Mouse (Mus musculus) gonadal fat pad, adult 2 months (tissue): ENCODE results near the gene Ptges3l. TPM values are rescaled to one million over a fixed set of nuclear protein-coding genes. Genes with fewer than 3 reads are reported as not detected.
"Not testable (repeated sequence)": the region's sequence is repeated elsewhere in the genome, so short reads cannot be mapped to it uniquely, and the experiment has no call there.

ENCODE experiments used
- DNase-seq: peaks from one replicate; pipeline ENCODE4 v3.0.0-alpha.2; 2012; ENCODE audit warnings: low read depth
- polyA plus RNA-seq: library from polyadenylated mRNA; depleted of rRNA; stranded (reverse); fragments of >200 nt; gene quantifications from 2 replicates; pipeline ENCODE4 v1.2.3, GENCODE M21; 2012; rRNA removed

The Ptges3l gene
- polyA plus RNA-seq, result 12.3 and 15.3 TPM in 2 replicates

DNA sequence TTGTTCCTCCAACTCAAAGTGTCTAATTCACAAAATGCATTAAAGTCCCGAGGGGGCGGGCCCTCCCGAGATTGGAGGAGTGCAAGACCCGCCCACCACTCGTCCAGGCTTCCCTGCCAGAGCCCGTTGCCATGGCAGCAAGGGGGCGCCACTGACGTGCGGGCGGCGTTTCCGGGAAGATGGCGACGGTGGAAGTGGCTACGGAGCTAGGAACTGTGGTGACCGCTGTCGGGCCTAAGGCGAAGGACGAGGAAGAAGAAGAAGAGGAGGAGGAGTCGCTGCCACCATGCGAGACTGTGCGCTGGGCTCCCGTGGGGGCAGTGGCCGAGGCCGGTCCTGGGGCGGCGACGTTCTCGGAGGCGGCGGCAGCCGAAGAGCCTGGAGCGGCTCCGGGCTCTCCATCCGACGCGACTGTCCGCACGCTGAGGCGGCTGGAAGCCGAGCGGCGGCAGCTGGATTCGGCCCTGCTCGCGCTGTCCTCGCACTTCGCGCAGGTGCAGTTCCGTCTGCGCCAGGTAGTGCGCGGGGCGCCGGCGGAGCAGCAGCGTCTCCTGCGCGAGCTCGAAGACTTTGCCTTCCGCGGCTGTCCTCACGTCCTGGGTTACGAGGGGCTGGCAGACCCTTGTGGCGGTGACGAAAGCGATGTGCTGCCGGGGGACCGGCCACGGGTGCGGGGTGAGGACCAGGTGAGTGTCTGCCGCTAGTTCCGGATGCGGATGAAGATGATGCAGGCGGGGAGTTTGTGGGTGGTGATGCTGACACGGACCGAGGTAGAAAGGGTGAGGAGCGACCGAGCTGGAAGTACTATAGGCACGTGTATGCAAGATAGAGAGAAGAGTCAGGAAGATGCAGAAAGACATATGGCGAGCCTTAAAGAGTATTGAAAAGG, at the start of gene Ptges3l, which contains the start of gene Rundc1:
TSS of gene Ptges3l (minus strand) at position 409 of the 889 bp plus-strand sequence.
TSS of gene Rundc1 (plus strand) at position 161 of the 889 bp plus-strand sequence.
- no peak for DNase-seq

DNA sequence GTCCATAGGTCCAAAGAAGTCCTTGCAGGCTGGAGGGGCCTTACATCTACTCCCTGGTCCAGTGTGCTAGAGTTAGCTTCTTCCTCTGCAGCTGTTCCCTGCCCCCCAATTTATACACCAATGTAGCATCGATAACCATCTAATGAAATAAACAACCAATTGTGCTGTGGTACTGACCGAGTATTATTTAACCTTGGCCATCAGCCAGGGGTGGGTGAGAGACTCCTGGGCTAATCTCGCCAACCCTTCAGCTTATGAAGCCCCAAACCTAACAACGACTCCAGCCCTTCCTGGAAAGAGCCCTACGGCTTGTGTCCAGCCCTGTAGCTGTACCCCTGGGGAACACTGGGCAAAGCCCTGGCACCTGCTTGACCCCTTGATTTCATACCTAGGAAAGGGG, 49.2 kb upstream of the Ptges3l start:
- DNase-seq, result no peak

DNA sequence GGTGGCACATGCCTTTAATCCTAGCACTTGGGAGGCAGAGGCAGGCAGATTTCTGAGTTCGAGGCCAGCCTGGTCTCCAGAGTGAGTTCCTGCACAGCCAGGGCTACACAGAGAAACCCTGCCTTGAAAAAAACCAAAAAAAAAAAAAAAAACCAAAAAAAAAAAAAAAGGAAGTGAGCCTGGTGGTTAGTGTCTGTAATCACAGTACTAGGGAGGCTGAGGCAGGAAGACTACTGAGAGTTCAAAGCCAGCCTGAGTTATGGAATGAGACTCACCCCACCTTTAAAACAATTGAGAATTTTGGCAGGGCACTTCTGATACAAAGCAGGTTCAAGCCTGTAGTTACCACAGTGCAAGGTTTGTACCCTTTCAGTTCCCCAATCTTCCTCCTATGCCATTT, 48.6 kb upstream of the Ptges3l start:
- not testable (repeated sequence) for DNase-seq

DNA sequence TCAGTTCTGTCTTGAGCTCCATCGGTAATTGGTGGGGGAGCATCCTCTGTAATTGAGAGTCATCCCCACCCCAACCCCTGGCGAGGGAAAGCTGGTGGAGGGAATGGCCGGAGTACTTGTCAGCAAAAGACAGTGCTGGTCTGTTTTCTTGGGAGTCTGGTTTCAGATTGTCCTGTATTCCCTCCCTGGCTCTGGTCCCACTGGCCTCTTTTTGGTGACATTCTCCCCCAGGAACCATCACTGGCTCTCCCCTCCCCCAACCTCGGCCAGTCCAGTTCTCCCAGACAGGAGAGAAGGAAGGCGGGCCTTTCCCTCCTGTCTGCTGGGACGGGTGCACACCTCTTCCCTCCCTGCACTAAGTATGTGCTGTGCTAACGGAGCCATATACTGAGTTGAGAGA, 47.2 kb upstream of the Ptges3l start:
- DNase-seq, result no peak

DNA sequence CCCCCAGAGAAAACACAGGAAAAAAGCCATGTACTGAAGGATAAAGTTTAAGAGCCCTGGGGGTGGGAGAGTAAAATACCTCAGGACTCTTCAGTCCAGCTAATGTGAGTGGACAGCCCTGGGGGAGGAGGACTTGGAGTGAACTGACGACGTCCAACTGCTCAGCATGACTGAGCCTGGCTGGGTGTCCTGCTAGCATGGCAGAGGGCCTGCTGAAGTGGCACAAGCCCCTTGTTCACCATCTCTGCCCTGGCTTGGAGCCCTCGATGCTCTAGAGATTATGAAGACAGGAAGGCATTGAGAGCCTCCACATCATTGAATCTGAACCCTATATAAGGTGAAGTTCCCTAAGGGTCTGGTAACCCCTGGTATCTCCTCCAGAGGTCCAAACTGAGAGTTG, 46.8 kb upstream of the Ptges3l start:
- DNase-seq, result no peak

DNA sequence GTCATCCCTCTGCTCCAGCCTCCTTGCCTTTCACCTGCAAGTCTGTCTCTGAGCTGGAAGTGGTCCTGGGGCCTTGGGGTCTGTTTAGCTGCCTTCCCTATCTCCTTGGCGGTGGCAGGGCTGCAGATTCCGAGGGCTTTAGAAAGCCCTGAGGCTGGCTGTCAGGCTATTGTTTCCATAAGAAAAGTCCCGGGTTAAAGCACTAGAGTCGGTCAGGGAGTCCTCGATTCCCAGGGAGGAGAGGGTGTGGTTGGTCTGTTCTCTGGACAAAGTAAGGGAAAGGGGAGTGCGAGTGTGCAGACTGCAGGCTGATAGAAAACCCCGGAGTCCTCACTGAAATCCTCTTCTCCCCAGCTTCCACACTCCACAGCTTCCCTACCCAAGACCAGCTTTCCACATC, 45.1 kb upstream of the Ptges3l start:
- no peak for DNase-seq

DNA sequence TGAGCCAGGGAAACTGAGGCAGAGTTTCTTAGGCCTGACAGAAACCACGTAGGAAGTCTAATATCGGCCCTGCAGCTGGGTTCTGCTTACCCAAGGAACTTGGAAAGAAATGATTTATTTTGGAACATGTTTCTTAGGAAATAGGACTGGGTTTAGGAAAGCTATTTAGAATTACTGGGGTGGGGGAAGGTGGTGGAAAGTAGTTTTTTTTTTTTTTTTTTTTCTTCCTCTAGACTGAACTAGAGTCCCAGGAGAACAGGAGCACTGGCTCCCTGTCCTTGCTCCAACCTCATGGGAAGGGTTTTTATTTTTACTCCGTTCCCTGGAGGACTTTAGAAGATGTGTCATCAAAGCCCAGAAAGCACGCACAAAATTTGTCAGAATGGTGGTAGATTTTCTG, 44.0 kb upstream of the Ptges3l start:
- no peak for DNase-seq

DNA sequence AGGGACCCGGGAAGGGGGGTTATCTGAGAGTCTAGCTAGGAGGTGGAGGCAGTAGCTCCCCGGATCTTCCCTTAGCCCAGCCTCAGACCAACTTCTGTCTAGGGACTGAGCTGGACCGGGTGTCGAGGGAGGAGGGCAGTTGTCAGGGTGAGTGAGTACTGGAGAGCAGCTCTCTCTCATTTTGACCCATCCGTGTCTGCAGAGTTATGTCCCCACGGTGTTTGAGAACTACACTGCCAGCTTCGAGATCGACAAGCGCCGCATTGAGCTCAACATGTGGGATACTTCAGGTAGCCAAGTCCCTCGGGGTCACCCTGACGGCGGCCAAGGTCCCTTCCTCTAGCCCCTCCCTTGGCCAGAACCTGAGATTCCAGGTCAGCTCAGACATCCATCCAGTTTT, 43.6 kb upstream of the Ptges3l start:
- DNase-seq, result no peak

DNA sequence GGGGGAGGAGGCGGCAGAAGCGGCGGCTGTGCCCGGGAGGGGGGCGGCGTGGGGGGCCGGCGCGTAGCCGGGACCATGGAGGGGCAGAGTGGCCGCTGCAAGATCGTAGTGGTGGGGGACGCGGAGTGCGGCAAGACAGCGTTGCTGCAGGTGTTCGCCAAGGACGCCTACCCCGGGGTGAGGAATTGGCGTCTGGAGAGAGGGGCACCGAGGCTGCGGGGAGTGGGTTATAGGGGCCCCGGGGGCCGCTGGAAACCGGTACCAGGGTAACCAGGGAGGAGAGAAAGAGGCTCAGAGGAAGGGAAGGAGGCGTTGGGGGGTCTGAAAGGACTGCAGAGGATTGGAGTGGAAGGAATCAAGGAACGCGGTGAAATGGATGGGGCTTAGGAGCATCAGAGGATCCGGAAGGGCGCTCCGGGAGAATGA, 43.1 kb upstream of the Ptges3l start:
- DNase-seq, result no peak

DNA sequence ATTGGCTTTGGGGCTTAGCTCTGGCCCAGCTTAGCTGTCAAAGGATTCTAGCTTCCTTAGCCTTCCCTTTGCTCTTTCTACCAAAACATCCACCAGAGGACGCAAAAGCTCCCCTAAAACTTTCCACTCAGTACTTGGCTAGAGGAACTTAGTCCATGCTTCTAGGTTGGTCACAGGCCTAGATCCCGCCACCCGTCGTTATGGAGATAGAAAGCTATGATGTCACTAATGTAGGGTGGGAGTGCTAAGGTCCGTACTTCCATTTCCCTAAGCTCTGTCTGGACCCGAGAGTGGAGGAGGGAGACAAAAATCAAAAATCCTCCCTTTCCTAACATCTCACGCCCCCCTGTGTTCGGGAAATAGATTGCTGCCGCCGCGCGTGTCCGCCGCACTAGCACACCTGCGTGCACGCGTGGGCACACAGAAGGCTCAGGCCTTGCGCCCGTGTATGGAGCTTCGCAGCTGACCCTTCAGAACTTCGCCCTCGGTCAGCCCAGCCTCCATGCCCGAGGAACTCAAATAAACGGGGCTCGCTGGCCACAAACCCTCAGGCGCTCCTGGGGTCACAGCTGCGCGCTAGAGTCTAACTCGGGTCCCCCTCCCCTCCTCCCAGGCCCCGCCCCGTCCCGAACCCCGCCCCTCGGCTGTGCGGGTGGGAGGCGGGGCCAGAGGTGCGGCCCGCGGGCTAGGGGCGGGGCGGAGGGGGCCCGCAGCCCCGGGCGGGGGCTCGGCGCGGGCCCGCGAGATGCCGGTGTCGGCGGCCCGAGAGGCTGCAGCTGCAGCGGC, 42.5 kb upstream of the Ptges3l start:
- DNase-seq, result no peak

DNA sequence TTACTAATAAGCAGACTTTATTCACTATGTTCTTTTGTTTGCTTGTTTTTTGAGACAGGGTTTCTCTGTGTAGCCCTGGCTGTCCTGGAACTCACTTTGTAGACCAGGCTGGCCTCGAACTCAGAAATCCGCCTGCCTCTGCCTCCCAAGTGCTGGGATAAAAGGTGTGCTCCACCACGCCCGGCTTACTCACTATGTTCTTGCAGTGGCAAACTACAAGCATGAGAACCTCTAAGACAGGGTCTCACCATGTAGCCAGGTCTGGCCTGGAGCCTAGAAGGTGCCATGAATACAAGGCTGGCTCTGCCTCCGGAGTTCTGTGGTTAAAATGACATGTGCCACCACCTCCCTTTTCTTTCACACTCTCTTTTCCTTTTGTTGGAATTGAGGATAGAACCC, 41.4 kb upstream of the Ptges3l start:
- not testable (repeated sequence) for DNase-seq

DNA sequence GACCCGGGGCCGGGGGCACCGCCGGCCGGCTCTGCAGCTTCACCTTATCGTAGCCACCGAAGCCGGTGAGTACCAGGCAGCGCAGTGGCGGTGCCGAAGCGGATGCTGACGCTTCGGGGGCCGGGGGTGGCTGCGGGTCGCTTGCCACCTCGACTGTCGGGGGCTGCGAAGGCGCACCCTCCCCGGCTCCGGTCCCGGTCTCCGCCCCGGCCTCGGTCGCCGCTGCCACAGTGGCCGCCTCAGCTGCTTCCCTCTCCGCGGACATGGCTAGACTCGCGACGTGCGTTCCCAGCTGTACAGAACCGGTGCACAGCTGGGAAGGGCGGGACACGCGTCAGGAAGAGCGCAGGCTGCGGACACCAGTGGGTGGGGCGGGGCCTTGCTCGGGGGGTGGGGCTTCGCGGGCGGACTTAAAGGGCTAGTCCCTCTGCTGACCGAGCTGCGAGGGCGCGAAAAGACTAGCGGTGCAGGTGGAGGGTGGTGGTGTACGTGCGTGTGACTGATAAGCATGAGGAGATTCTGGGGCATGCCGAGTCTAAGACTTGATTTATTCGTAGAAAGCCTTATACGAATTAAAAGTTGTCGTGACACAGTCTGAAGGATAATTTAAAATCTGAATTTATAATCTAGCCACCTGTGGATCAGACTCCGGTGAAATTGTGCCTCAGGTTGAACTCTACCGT, 40.9 kb upstream of the Ptges3l start, which contains the start of gene Vat1:
TSS of gene Vat1 (minus strand) at position 362 of the 683 bp plus-strand sequence.
- no peak for DNase-seq

DNA sequence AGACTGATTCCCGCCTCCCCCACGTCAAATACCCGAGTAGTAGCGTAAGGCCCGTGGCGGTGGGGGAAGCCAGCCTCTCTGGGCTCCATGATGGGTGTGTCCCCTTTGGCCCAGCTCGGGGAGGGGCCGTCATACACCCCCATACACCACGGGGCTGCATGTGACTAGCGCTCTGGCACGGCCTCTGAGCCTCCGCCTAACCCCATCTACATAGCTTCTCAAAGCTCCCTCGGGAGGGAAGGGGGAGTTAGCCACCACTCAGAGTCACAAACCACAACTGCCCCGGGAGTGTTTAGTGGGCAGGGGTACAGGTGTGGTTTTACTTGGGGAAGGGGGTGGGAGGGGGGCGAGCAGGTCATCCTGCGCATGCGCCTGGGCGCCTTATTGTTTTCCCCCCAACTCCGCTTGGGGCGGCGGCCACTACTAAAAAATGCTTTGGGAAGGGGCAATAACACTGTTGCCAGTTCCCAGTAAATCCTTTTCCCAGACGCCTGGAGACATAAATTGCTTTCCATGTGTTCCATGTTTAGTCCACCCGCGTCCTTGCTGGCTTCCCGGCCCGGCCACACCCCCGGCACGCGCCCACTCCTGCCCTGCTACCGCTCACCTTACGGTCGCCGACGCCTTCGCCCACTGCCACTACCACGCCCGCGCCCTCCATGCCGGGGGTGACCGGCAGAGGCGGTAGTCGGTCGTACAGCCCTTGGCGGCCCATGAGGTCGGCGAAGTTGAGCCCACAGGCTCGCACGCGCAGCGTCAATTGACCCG, 40.2 kb upstream of the Ptges3l start:
- no peak for DNase-seq

DNA sequence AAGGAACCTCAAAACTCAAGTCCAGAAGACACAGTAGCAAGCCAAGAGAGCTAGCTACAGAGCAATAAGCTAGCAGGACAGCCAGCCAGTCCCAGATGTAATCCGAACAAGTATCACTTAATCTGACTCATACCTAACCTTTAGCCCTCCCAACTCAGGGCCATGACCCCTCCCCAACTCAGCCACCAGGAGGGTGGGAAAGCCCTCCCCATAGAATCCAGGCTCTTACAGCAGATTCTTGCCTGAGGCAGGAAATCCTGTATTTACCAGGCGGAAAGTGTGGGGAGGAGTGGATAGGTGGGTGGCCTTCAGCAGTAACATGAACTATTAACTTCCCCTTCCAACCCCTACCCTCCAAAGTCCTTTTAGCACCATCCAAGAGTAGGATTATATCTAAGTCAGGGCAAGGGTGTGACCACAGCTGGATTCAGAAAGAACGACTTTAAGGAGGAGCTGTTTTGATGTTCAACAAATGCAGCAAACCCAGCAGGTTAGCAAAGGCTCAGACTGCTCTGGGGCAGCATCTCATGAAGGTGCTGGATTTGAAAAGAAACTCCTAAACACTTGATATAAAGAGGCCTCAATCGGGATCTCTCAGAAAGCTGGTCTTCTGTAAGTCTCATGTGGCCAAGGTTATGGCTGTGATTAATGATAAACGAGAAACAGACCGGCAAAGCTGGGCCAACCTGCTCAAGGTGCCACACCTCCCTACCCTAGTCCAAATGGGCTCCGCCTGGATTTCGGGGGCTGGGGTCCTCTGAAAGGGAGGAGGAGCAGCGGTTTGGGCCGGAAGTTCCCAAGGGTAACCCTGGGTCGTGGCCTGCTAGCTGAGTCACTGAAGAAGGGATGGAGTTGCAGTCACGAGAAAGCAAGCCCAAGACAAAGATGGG, 39.3 kb upstream of the Ptges3l start, which contains the start of gene Rnd2:
TSS of gene Rnd2 (plus strand) at position 789 of the 890 bp plus-strand sequence.
- DNase-seq, result no peak

DNA sequence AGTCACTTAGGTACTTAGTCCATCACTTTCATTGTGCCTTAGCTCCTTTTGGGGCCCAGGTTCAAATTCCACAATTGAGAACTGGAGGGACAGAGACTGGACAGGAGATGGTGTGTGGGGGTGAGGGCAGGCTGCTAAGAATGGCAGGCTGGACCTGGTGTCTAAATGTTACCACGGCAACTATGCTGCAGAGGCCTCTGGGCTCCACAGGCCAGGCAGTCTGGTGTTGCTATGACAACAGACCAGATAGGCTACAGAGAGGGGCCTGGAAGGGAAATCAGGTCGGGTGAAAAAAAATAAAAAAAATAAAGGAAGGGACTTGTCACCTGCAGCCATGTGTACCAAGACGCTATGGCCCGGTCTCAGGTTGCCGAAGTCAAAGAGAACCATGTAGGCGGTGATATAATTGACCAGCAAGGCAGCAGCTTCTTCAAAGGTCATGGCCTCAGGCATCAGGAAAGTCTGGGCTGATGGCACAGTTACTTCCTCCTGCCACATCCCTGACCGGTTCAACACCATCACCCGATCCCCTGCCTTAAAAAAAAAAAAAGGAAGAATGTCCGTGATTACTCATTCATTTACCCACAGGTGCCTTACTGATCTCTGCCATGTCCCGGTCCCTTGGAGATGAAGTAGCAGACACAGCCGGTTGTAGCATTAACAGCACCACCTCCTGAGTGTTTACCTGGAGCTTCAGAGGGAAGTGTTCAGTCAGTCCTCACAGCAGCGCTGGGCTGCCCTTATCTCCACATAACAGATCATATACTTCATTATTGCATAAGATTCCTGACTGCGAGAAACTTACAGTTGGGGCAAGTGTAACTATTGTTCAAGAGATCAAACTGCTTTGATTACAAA, 37.7 kb upstream of the Ptges3l start:
- DNase-seq, result no peak

DNA sequence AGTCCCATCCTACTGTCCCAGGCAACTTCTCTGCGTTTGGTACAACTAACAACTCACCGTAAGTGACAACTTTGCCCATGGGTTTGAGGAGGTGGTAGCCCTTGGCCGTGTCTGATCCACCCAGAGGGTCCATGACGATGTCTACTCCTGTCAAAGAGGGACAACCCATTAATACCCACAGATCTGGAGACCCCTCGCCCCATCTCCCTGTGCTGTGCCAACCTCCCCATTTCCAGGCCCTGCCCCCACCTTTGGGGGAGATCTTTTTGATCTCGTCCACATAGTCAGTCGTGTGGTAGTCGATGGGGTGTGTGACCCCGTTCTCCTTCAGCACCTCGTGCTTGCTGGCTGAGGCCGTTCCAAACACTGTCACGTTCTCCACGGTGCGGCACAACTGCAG, 37.0 kb upstream of the Ptges3l start:
- DNase-seq, result no peak

DNA sequence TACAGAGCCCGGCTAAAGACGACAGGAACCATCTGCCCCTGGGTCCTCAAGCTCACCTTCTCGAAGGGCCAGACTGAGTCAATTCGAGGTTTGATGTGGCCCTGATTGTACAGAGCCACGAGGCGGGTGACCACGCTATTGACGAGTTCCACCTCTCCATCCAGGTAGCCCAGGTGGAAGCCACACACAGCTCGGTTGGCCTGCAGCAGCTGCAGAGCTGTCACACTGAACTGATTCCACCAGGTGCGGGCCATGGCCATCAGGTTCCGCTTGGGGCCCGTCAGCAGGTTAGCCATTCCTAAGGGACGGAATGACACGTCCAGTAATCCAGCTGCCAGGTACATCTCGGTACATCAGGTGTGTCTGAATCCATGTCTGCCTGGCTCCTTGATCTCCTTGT, 35.2 kb upstream of the Ptges3l start:
- DNase-seq, result no peak

DNA sequence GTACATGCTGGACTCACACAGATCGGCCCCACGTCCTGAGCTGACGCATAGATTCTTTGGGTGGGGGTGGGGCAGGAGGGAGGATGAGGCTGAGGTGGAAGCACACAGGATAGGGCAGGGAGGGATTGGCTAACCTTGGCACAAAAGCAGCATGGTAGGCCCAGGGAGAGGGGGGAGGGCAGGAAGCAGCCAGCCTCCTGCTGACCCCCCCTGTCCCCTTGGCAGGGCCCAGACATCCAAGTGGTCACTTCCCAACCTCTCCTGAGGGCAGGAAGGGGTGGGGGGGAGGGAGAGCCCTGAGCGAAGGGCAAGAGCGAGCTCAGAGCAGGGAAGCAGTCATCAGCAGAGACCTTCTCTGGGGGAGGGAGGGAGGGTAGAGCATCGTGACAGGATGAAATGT, 34.6 kb upstream of the Ptges3l start:
- no peak for DNase-seq

DNA sequence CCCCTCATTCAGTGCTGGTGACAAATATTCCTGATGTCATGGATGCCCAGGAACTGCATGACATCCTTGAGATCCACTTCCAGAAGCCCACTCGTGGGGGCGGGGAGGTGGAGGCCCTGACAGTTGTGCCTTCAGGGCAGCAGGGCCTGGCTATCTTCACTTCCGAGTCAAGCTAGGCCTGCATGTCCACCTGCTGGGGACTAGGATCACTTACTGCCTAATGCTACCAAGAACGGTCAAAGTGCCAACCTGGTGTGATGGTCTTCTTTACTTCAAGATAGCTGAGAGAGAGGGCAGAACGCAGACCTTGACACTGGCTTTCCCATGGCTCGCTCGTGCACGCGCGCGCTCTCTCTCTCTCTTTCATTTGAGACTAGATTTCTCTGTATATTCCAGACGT, 33.1 kb upstream of the Ptges3l start:
- DNase-seq, result no peak
